Mouse (Mus musculus) testis, postnatal 10 days (tissue): ENCODE data around the gene Eif4g3.
A peak's percentile ranks its signal among the peaks of the same experiment; 100 is the strongest.
"Not testable (repeated sequence)": the region's sequence is repeated elsewhere in the genome, so short reads cannot be mapped to it uniquely, and the experiment has no call there.

Source experiments
- DNase-seq: peaks from one replicate; pipeline ENCODE4 v3.0.0; 2021; ENCODE audit warnings: low spot score

Eif4g3 gene

GRCm38 (mm10) chr4:137992890-137993289 lies at the start of gene Eif4g3:
TSS of gene Eif4g3 (plus strand) at chr4:137993022.
- no peak for DNase-seq

DNA sequence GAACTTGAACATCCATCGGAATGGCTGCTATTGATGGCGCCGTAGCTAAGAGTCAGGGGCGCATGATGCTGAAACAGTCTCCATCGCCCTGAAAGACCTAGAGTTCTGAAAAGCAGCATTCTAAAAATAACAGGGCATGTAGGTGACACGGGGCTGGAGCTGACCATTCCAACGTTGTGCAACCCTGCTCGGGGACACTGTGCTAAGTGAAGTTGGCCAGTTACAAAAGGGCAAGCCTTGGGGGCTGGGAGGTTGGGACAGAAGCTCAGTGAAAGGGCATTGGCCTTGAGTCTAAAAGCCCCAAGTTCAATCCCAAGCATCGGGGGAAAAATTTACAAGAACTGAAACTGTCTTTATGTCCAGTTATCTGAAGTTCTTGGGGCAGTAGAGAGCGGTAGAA lies 49.3 kb upstream of the Eif4g3 start:
- DNase-seq = no peak

- DNase-seq = no peak
Measured at GRCm38 (mm10) chr4:137945376-137945775, 47.4 kb upstream of the Eif4g3 start.

DNA sequence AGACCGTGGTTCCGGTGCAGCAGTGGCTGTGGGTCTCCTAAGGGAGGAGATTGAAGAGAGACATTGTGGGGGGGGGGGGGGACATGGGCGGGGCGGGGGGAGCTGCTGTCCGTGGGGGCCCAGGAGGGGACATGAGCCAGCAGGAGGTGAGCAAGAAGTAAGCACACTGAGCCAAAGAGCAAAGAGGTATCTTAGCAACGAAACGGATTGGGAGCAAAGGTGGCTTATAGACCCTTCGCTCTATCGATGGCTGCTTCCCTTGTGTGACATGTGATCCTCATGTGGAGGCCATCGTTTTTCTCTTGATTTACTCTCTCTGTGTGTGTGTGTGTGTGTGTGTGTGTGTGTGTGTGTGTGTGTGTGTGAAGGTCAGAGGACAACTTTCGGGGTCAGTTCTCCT lies 46.4 kb upstream of the Eif4g3 start:
- no peak for DNase-seq

- peak; percentile 94 for DNase-seq
Measured at GRCm38 (mm10) chr4:137952840-137953239, 40.0 kb upstream of the Eif4g3 start.

- no peak for DNase-seq
Measured at GRCm38 (mm10) chr4:137954184-137954583, 38.6 kb upstream of the Eif4g3 start.

DNA sequence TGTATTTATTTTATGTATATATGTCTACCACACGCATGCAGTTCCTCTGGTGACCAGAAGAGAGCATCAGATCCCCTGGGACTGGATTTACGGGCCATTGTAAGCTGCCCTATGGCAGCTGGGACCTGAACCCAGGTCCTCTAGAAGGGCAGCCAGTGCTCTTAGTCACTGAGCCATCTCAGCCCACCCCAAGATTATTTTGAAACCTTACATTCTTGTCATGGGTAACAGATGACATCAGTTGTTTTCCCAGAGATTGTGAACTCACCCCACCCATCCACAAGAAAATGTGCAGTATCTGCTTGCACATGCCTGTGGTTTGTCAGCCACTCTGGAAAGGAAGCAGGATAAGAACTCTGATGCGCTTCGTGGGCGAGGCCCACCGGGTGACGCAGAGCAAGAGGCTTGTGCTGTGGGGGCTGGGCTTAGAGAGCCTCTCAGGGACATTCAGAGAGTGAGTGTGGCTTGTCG lies 37.9 kb upstream of the Eif4g3 start:
- no peak for DNase-seq

DNA sequence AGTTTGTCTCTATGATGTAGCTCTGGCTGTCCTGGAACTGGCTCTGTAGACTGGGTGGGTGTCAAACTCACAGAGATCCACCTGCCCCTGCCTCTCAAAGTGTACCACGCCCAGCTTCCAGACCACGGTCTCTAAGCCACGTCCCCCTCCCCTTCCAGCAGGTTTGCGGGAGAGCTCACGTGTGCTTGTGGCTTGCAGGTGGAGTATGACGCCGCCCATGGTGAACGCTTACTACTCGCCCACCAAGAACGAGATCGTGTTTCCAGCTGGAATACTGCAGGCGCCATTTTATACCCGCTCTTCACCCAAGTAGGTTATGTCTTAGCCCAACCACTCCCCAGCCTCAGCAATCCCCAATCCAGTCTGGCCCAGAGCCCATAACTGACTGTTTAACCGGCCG lies 36.6 kb upstream of the Eif4g3 start:
- DNase-seq = no peak

GRCm38 (mm10) chr4:137959889-137960665 lies 32.7 kb upstream of the Eif4g3 start:
- DNase-seq = no peak

DNA sequence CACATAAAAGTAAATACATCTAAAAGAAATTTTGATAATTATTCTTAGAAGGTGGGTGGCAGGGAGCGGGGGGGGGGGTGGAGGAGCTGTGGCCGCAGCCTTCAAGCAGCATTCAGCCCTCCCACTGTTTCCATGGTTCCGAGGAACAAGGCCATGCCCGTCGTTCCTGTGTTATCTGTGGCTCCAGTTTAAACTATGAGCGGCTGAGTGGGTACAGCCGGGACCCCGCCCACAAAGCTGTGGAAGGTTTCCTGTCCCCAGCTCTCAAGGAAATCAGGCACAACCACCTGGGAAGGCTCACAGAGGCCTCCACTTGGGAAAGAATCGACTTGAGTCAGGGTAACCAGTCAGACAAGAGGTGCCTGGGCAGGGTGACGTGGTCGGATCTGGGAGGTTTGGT lies 32.1 kb upstream of the Eif4g3 start:
- DNase-seq = peak; percentile 65

DNA sequence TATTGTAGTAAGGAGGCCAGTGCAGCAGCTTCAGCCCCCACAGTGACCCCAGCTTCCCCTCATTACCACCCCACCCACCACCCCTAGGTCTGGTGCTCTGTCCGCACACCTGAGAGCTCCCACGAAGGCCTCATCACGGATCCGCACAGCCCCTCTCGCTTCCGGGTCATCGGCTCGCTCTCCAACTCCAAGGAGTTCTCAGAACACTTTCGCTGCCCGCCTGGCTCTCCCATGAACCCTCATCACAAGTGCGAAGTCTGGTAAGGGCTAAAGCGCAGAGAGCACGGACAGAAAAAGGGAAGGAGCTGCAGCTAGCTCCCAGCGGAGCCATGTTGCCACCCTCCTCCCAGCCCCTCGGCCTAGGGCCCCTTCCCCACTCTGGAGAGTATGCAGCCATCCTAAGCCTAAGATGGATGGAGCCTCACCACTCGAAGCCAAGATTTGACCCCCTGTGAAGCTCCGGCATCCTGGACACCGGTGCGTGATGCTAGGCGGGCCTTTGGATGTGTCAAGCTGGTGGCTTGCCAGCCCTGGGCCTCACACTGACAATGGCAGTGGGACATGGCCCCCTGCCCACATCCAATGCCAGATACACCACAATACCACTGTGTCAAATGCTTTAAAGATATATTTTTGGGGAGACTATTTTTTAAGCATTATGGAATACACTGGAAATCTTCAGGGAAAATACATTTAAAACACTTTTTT lies 30.0 kb upstream of the Eif4g3 start:
- DNase-seq = no peak

- no peak for DNase-seq
Measured at GRCm38 (mm10) chr4:137963431-137963830, 29.4 kb upstream of the Eif4g3 start.

GRCm38 (mm10) chr4:137963881-137964584 lies 28.8 kb upstream of the Eif4g3 start:
- peak; percentile 94 for DNase-seq

DNA sequence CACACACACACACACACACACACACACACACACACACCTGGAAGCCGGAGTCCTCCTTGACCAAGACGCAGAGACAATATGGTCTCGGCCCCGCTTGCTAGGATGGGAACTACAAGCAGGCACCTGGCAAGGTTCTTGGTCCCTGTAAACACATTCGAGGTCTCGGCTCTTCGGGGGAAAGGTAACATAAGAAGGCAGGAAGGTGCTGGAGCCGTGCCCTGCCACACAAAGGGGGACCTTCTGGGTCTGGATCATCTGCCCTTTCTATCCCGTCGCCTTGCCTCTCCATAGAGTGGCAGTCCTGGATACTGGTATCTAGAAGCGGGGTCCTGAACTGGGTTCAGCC lies 28.3 kb upstream of the Eif4g3 start:
- DNase-seq = no peak

DNA sequence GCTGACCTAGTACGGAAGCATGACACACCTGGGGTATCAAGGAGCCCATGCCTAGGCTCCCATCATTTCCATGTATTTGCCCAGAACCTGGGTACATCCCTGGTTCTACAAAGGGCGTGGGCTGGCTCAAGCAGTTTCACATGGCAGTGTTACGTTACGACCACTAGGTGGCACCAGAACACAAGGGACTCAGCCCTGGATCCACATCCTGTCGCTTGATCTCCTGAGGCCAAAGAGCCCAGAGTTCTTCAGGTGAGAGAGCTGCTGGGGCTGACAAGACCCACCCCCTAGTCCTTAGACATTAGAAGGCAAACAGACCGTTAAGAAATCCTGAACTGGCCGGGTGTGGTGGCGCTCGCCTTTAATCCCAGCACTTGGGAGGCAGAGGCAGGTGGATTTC lies 24.6 kb upstream of the Eif4g3 start:
- DNase-seq = peak; percentile 71

GRCm38 (mm10) chr4:137970623-137971199 lies 22.1 kb upstream of the Eif4g3 start:
- not testable (repeated sequence) for DNase-seq

- DNase-seq = not testable (repeated sequence)
Measured at GRCm38 (mm10) chr4:137974856-137975432, 17.9 kb upstream of the Eif4g3 start.

DNA sequence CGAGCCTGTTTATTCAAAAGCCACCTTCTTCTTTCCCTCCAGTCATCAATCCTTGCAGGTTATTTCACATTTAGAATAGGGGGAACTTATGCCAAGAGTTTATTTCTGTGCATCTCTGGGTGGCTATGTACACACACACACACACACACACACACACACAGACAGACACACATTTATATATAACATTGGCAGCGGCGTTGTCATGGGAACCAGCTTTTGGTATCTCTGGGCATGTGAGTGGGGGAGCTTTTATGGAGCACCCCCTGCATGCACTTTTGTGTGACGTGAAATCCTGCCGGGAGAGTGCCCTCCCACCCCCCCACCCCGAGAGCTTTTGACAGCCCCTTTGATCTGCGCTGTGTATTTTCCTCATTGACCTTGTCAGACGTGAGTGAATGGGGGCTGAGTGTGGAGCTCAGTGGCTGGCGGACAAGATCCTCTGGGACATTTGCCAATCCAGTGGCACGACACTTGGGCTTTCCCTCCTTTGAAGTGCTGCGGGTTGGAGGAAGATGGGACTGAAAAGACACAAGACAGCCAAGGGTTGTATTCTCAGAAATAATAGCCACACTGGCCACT lies 13.7 kb upstream of the Eif4g3 start:
- not testable (repeated sequence) for DNase-seq

- no peak for DNase-seq
Measured at GRCm38 (mm10) chr4:137982869-137983268, 10.0 kb upstream of the Eif4g3 start.

DNA sequence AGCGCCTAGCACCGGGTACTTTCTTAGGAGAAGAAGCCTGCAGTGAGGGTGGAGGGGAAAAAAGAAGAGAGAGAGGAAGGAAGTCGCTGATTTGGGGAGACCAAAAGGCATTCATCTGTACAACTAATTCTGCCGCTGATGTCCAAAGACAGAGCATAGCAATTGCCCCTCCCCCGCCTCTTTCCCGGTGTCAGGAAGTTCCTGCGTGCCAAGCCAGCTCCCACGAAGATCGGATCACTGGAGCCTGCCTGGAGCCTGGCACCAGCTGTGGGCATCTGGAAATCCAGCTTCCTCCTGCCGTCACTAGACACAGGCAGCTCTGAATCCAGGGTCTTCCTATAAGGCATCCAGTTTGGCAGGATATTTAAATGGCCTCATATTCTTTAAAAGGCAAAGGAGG lies 8.6 kb upstream of the Eif4g3 start:
- DNase-seq = peak; percentile 80

DNA sequence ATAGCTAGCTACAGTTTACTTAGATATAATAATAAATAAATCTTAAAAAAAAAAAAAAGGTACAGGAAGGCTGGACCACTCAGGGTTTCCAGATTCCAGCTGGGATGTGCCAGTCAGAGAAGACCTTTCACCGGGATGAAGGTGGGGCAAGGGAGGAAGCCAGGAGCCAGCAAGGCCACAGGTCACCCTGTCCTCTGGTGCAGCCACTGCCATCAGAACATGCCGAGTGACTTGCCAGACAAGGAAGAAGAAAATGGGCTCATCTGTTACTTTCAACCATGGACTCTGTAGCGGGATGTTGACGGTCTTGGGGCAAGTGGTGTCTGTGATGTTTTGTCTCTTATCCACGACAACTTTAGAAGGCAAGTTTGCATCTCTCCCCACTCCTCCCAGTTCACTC lies 8.1 kb upstream of the Eif4g3 start:
- DNase-seq = no peak

- DNase-seq = no peak
Measured at GRCm38 (mm10) chr4:137989426-137989825, 3.4 kb upstream of the Eif4g3 start.
